Mouse (Mus musculus): ENCODE results near the gene Rasd2. TPM values are rescaled to one million over a fixed set of nuclear protein-coding genes. Genes with fewer than 3 reads are reported as not detected.

Rasd2 gene
- total RNA-seq (2021), result 10 to 100 TPM; 33.5 to 46.8 TPM

GRCm38 (mm10) chr8:75213686-75214085 is at the start of gene Rasd2:
Rasd2 (plus strand) TSS chr8:75213944.
- no peak for DNase-seq (ENCODE audit: extremely low spot score in 1 of 2, low spot score in 2 of 2)
- intact Hi-C loops (cut with DNase I), result no loop called here

DNA sequence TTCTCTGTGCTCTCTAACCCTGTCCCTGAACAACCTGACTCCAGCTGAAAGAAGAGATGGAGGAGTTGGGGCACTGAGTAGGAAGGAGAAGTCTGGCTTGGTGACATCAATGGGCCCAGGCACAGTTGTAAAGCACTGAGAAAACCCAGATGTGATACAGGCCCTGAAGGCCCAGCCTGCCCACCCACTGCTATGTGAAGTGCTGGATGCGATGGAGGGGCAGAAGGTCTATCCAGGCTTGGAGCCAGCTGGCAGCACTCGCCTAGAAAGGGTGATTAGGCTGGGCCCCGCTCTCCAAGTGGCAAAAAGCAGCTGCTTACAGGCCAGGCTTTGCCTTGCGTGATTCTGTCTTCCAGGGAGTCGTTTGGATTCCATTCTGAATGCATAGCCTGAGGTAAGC is 44.4 kb upstream of the Rasd2 start:
- intact Hi-C loops (cut with DNase I), result no loop called here
- DNase-seq (ENCODE audit: extremely low spot score in 1 of 2, low spot score in 2 of 2), result no peak

GRCm38 (mm10) chr8:75172009-75172685 is 41.6 kb upstream of the Rasd2 start:
- intact Hi-C loops (cut with DNase I), result no loop called here
- no peak for DNase-seq (ENCODE audit: extremely low spot score in 1 of 2, low spot score in 2 of 2)

- DNase-seq (ENCODE audit: extremely low spot score in 1 of 2, low spot score in 2 of 2), result no peak
- intact Hi-C loops (cut with DNase I), result no loop called here
These were observed 20.7 kb upstream of the Rasd2 start for GRCm38 (mm10) chr8:75193022-75193421.

GRCm38 (mm10) chr8:75194473-75195071 is 19.2 kb upstream of the Rasd2 start:
- intact Hi-C loops (cut with DNase I), result no loop called here
- DNase-seq (ENCODE audit: extremely low spot score in 1 of 2, low spot score in 2 of 2), result no peak

GRCm38 (mm10) chr8:75197170-75197569 is 16.6 kb upstream of the Rasd2 start:
- no peak for DNase-seq (ENCODE audit: extremely low spot score in 1 of 2, low spot score in 2 of 2)
- intact Hi-C loops (cut with DNase I), result no loop called here

DNA sequence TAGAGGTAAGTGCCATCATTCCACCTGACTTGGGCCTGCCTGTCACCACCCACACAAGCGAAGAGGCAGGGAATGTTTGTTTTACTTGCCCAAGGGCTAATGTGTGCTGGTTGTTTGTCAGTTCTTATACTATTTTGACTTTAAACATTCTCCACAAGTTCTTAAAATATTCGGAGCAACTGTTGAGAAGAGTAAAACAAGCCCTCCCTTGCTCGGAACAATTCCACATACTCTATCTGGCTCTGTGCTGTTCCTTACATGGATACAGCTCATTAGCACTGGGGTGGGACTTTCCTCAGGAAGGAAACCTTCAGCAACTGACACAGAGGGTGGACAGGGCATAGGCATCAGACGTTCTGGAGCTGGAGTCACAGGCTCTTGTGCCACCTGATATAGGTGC is 15.9 kb upstream of the Rasd2 start:
- no peak for DNase-seq (ENCODE audit: extremely low spot score in 1 of 2, low spot score in 2 of 2)
- intact Hi-C loops (cut with DNase I), result no loop called here

GRCm38 (mm10) chr8:75198300-75198699 is 15.4 kb upstream of the Rasd2 start:
- no peak for DNase-seq (ENCODE audit: extremely low spot score in 1 of 2, low spot score in 2 of 2)
- intact Hi-C loops (cut with DNase I), result no loop called here

GRCm38 (mm10) chr8:75198988-75199765 is 14.6 kb upstream of the Rasd2 start:
- no peak for DNase-seq (ENCODE audit: extremely low spot score in 1 of 2, low spot score in 2 of 2)
- intact Hi-C loops (cut with DNase I), result no loop called here

- DNase-seq (ENCODE audit: extremely low spot score in 1 of 2, low spot score in 2 of 2), result no peak
- intact Hi-C loops (cut with DNase I), result no loop called here
These were observed 13.8 kb upstream of the Rasd2 start for GRCm38 (mm10) chr8:75199914-75200313.

GRCm38 (mm10) chr8:75202041-75202656 is 11.6 kb upstream of the Rasd2 start:
- intact Hi-C loops (cut with DNase I), result no loop called here
- no peak for DNase-seq (ENCODE audit: extremely low spot score in 1 of 2, low spot score in 2 of 2)

GRCm38 (mm10) chr8:75202913-75203312 is 10.8 kb upstream of the Rasd2 start:
- no peak for DNase-seq (ENCODE audit: extremely low spot score in 1 of 2, low spot score in 2 of 2)

DNA sequence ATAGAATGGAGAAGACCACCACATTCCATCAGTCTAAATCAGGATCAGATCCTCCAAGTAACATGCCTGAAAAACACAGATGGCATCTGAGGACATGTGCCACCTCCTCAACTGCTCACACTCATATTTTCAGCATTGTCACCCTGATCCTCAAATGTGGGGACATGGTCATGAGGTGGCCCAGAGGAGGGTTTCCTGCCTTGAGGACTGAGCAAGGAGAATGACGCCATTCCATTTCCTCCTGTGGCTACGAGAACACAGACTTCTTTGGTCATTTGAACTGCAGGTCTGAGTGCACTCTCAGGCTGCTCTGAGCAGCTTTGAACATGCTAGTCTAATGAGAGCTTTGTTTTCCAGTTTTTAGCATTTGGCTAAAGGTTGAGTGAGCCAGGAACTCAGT is 10.3 kb upstream of the Rasd2 start:
- no peak for DNase-seq (ENCODE audit: extremely low spot score in 1 of 2, low spot score in 2 of 2)
- intact Hi-C loops (cut with DNase I), result no loop called here

More at GRCm38 (mm10) chr8:75202913-75203312, 10.8 kb upstream of the Rasd2 start:
- intact Hi-C loops (cut with DNase I), result no loop called here

GRCm38 (mm10) chr8:75204190-75204868 is 9.4 kb upstream of the Rasd2 start:
- no peak for DNase-seq (ENCODE audit: extremely low spot score in 1 of 2, low spot score in 2 of 2)

GRCm38 (mm10) chr8:75211461-75211860 is 2.3 kb upstream of the Rasd2 start:
- intact Hi-C loops (cut with DNase I), result no loop called here
- DNase-seq (ENCODE audit: extremely low spot score in 1 of 2, low spot score in 2 of 2), result peak in 1 of 2 experiments; percentile 45

More at GRCm38 (mm10) chr8:75204190-75204868, 9.4 kb upstream of the Rasd2 start:
- intact Hi-C loops (cut with DNase I), result no loop called here

DNA sequence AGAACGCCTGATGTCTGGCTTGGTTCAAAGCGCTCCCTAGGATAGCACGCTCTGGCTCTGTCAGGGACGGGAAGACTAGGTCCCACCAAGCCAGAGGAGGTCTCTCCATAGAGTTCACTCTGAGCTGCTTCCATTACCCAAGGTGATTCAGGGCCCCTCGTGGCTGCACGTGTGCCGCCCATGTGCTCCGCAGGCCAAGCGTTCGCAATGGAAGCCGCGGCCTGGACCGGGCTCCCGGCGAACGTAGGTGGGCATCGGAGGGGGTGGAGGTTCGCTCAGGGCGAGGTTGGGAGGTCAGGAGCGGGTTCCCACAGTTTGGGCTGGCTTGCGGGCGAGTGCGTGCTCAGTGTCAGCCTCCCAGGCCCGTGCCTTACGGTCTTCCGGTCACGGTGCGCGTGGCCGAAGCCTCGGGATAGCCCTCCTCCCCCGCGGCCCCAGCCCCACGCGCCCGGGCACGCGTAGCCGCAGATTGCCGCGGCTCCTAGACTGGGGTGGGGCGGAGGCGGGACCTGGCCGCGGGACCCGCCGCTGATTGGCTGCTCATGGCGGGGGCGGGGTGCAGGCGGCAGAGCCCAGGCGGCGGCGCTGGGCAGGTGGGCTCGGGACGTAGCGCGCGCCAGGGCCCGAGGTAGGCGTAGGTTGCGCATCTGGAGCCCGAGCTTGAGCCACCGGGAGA is 975 bp upstream of the Rasd2 start:
- intact Hi-C loops (cut with DNase I), result no loop called here
- DNase-seq (ENCODE audit: extremely low spot score in 1 of 2, low spot score in 2 of 2), result peak; percentile 62 to 88

DNA sequence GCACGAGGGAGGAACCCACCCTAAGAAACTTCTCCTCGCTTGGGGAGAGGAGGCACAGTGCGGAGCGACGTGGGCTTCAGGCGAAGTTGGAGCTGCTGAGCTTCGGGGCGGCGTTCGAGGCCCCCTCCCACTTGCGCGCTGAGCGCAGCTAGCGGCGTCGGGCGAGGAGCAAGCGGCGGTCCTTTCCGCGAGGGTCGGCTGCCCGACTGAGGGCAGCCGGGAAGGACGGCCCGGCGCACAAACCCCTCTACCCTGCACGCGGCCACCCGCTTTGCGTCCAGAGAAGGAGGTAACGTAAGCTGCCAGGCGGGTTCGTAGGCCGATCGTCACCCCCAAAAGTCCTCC is 465 bp upstream of the Rasd2 start:
- DNase-seq (ENCODE audit: extremely low spot score in 1 of 2, low spot score in 2 of 2), result no peak
- intact Hi-C loops (cut with DNase I), result no loop called here

DNA sequence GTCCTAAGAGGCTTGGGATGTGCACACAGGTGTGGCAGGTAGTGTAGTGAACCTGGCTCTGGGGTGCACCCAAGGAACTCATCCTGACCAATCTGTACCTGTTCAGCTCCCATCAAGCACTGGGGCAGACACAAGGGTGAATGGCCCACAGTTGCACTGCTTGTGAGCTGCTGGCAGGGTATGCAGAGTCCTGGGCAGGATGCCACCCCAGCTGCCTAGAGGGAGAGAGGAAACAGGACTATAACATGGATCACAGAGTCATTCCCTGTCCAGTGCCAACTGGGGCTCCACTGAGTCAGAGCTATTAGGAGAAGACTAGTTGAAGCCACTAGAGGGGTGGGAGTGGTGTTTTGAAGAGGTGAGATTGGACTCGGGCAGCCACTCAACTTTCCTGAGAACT is 1.3 kb downstream of the Rasd2 start:
- DNase-seq (ENCODE audit: extremely low spot score in 1 of 2, low spot score in 2 of 2), result peak in 1 of 2 experiments; percentile 61
- intact Hi-C loops (cut with DNase I), result no loop called here

- DNase-seq (ENCODE audit: extremely low spot score in 1 of 2, low spot score in 2 of 2), result no peak
- intact Hi-C loops (cut with DNase I), result no loop called here
These were observed 2.2 kb downstream of the Rasd2 start for GRCm38 (mm10) chr8:75215931-75216330.

All from left cerebral cortex, postnatal 10 days (tissue).